Mouse (Mus musculus) megakaryocyte progenitor cell, adult 5-6 weeks (primary cell): Measurements from ENCODE around the gene Tmem200b. TPM values are rescaled to one million over a fixed set of nuclear protein-coding genes. Genes with fewer than 3 reads are reported as not detected.

Experiments
- ATAC-seq: replicated peaks from 2 replicates; pipeline ENCODE4 v1.8.0; 2016; ENCODE audit warnings: mild to moderate bottlenecking, moderate TSS enrichment, inconsistent platforms; ENCODE audit not compliant: poor library complexity
- total RNA-seq, 2 experiments: library from RNA; stranded (forward) in 1 of 2; stranded (reverse) in 1 of 2; fragments of 157-497, 149-512 nt in 1 of 2; fragments of 200-1000 nt in 1 of 2; gene quantifications; 2 replicates each; pipeline versions ENCODE4 v1.2.3 to v1.2.4; 2015 to 2017

Tmem200b gene
- total RNA-seq, 2 experiments from 2014 or later, result not detected

- ATAC-seq, result no peak
Observed at GRCm38 (mm10) chr4:131949903-131950302, 28.3 kb downstream of the Tmem200b start.

GRCm38 (mm10) chr4:131950657-131951056 is 29.1 kb downstream of the Tmem200b start:
- ATAC-seq, result no peak

DNA sequence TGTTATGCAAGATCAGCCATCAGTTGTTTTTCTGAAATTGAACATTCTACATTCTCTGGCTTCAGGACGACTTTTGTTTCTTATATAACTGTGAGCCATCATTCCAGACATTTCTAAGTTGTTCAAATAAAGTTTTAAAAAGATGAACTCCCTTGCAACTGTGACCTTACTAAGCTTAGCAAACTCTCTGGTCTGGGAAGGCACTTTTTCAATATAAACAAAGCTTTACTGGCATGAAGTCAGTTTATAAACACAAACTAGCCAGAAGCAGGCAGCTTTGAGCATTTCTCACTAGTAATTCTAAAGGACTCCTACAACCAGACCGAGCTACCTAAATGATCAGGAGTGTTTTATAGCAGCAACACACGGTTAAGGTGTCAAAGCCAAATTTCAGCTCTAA is 35.6 kb downstream of the Tmem200b start:
- ATAC-seq, result no peak

DNA sequence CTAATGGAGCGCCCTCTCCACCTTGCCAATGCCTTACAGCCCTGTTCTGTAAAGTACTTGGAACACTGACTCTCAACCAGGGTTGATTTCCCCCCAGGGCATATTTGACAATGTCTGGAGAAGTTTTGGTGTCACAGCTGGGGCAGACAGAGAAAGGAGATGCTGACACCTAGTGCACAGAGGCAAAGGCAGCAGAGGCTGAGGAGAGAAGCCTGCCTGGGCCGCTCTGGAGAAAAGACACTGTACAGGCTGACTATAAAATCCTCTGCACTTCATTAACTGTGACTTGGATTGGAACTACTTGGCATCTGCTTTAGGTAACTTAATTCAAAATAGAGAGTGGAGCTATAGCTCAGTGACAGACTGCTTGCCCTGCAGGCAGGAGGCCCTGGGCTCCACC is 47.3 kb downstream of the Tmem200b start:
- no peak for ATAC-seq

DNA sequence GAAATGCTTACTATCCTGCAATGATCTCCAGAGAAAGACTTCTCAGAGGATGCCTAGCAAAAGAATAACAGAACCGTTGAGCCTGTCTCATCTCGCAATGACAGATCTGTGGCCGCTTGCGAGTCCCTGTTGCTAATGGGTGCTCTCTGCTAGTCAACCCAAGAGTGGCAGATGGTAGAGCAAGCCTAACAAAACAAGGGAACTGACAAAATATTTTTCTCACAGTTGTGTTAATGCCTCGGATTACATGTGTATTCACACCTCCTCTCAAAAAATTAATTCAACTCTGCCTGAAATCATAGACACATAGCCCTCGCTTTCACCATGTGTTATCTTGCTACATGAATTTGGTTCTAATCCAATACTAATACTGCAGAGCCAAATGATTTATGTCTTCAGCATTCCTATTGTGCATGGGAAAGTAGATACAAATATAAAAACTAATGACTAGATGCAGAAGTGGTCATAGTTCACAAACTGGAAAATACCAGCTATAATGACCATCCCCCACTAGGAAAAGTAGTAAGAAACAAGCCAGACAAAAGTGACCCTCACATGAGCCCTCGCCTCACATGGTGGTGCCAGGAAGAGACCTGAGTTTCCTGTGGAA is 48.8 kb downstream of the Tmem200b start:
- ATAC-seq, result no peak

Other genes with a start within 250 kb of the Tmem200b start
- gene Ptpru, start 83.5 kb upstream of the Tmem200b start, total RNA-seq (2015), result 11.2 and 16.7 TPM in 2 replicates
- gene Ptpru, start 83.5 kb upstream of the Tmem200b start, total RNA-seq (2017), result 3.4 and 4.0 TPM in 2 replicates
- 32.5 and 41.9 TPM in 2 replicates for gene Mecr, start 78.3 kb upstream of the Tmem200b start, total RNA-seq (2015)
- 26.0 and 43.0 TPM in 2 replicates for gene Mecr, start 78.3 kb upstream of the Tmem200b start, total RNA-seq (2017)
- 36.1 and 42.4 TPM in 2 replicates for gene Srsf4, start 48.2 kb upstream of the Tmem200b start, total RNA-seq (2015)
- gene Srsf4, start 48.2 kb upstream of the Tmem200b start, total RNA-seq (2017), result 58.2 and 86.6 TPM in 2 replicates
- 0.07 and 0.34 TPM in 2 replicates for gene Gm10300, start 152.9 kb downstream of the Tmem200b start, total RNA-seq (2015)
- 0.50 and 0.61 TPM in 2 replicates for gene Gm10300, start 152.9 kb downstream of the Tmem200b start, total RNA-seq (2017)
- 42.5 and 53.5 TPM in 2 replicates for gene Epb41, start 153.6 kb downstream of the Tmem200b start, total RNA-seq (2015)
- 49.7 and 78.9 TPM in 2 replicates for gene Epb41, start 153.6 kb downstream of the Tmem200b start, total RNA-seq (2017)
- gene Oprd1, start 222.7 kb downstream of the Tmem200b start, total RNA-seq (2015), result not detected in 2 replicates
- not detected in 2 replicates for gene Oprd1, start 222.7 kb downstream of the Tmem200b start, total RNA-seq (2017)